Mouse (Mus musculus) midbrain, embryonic 13.5 days (tissue): ENCODE measurements around the gene Bicdl1. TPM values are rescaled to one million over a fixed set of nuclear protein-coding genes. Genes with fewer than 3 reads are reported as not detected.

Experiments
- ATAC-seq: fragments of 200-750 bp; cut with Nextera tagmentation; 2 replicates; pipeline ENCODE4 v1.8.0; 2017; ENCODE audit warnings: mild to moderate bottlenecking, moderate TSS enrichment, moderate library complexity
- H3K27ac ChIP-seq: fragments of 300-500 bp; sonication (generic); 2 replicates; pipeline ENCODE4 v1.5.1; 2015; ENCODE audit warnings: inconsistent platforms, mild to moderate bottlenecking, moderate library complexity
- H3K27me3 ChIP-seq: fragments of 300-500 bp; sonication (generic); 2 replicates; pipeline ENCODE4 v1.6.1; 2015; ENCODE audit warnings: mild to moderate bottlenecking, inconsistent platforms
- H3K36me3 ChIP-seq: fragments of 300-500 bp; sonication (generic); 2 replicates; pipeline ENCODE4 v1.6.1; 2015; ENCODE audit warnings: mild to moderate bottlenecking, inconsistent platforms
- H3K4me1 ChIP-seq: fragments of 300-500 bp; sonication (generic); replicated peaks from 2 replicates; pipeline ENCODE4 v1.6.1; 2015; ENCODE audit warnings: inconsistent platforms
- H3K4me2 ChIP-seq: fragments of 300-500 bp; sonication (generic); replicated peaks from 2 replicates; pipeline ENCODE4 v1.6.1; 2015; ENCODE audit warnings: moderate library complexity, mild to moderate bottlenecking, inconsistent platforms
- H3K4me3 ChIP-seq: fragments of 300-500 bp; sonication (generic); replicated peaks from 2 replicates; pipeline ENCODE4 v1.5.1; 2015; ENCODE audit warnings: mild to moderate bottlenecking, inconsistent platforms
- H3K9ac ChIP-seq: fragments of 300-500 bp; sonication (generic); replicated peaks from 2 replicates; pipeline ENCODE4 v1.6.1; 2015; ENCODE audit warnings: mild to moderate bottlenecking, inconsistent platforms
- H3K9me3 ChIP-seq: fragments of 300-500 bp; sonication (generic); 2 replicates; pipeline ENCODE4 v1.6.1; 2016; ENCODE audit warnings: mild to moderate bottlenecking, inconsistent platforms
- WGBS: fragments of 180-500 bp; shearing (Covaris S2); methylation state at CpG from one replicate; pipeline ENCODE4 v1.1.7; 2015; 5-methylcytosine and 5-hydroxymethylcytosine counted together
- polyA plus RNA-seq: library from polyadenylated mRNA; unstranded; fragments of >200 nt; fragmentation: Nextera tagmentation; extraction: Ambion mirVana; gene quantifications from 2 replicates; pipeline ENCODE4 v1.2.1, GENCODE M21; 2015

The Bicdl1 gene
- polyA plus RNA-seq, 1 experiment from 2014 or later: 28.7 TPM

GRCm38 (mm10) chr5:115662658-115663057 lies 68.8 kb downstream of the Bicdl1 start:
- Histone ChIP-seq H3K27ac (no peak overlapping the region), H3K4me2 (no peak overlapping the region), H3K4me1 (peaks cover 6% of the 10 kb centered on the region), H3K9ac (no peak overlapping the region), H3K9me3 (no peaks in the 10 kb centered on the region), H3K36me3 (peaks cover 26% of the 10 kb centered on the region), H3K27me3 (no peaks in the 10 kb centered on the region), H3K4me3 (no peak overlapping the region)
- no peak for ATAC-seq
- 82% methylated on average over 22 of the region's 22 CpGs for WGBS

- ATAC-seq: no peak
- Histone ChIP-seq H3K36me3 (peaks cover 25% of the 10 kb centered on the region), H3K4me2 (no peak overlapping the region), H3K4me3 (no peak overlapping the region), H3K9ac (no peak overlapping the region), H3K27me3 (no peaks in the 10 kb centered on the region), H3K4me1 (no peaks in the 10 kb centered on the region), H3K9me3 (no peaks in the 10 kb centered on the region), H3K27ac (no peak overlapping the region)
- 88% methylated on average over 6 of the region's 6 CpGs for WGBS
Observed at GRCm38 (mm10) chr5:115658352-115658751, 73.1 kb downstream of the Bicdl1 start.

- Histone ChIP-seq H3K9ac (no peak overlapping the region), H3K27ac (no peak overlapping the region), H3K36me3 (peaks cover 19% of the 10 kb centered on the region), H3K27me3 (no peaks in the 10 kb centered on the region), H3K9me3 (no peaks in the 10 kb centered on the region), H3K4me2 (no peak overlapping the region), H3K4me3 (no peak overlapping the region), H3K4me1 (peaks cover 6% of the 10 kb centered on the region)
- no peak for ATAC-seq
- 74% methylated on average over 1 of the region's 1 CpGs for WGBS
Observed at GRCm38 (mm10) chr5:115657234-115657633, 74.2 kb downstream of the Bicdl1 start.

- no peak for ATAC-seq
- 80% methylated on average over 6 of the region's 6 CpGs for WGBS
- Histone ChIP-seq H3K4me2 (no peak overlapping the region), H3K27ac (no peak overlapping the region), H3K4me3 (no peak overlapping the region), H3K4me1 (peaks cover 11% of the 10 kb centered on the region), H3K27me3 (no peaks in the 10 kb centered on the region), H3K9me3 (no peaks in the 10 kb centered on the region), H3K36me3 (peaks cover 17% of the 10 kb centered on the region), H3K9ac (no peak overlapping the region)
Observed at GRCm38 (mm10) chr5:115656677-115657076, 74.7 kb downstream of the Bicdl1 start.

- Histone ChIP-seq H3K36me3 (peaks cover 13% of the 10 kb centered on the region), H3K4me2 (no peak overlapping the region), H3K9ac (no peak overlapping the region), H3K9me3 (no peaks in the 10 kb centered on the region), H3K27me3 (no peaks in the 10 kb centered on the region), H3K4me1 (peaks cover 18% of the 10 kb centered on the region), H3K4me3 (no peak overlapping the region), H3K27ac (no peak overlapping the region)
- WGBS: 92% methylated on average over 12 of the region's 12 CpGs
- ATAC-seq: no peak
Observed at GRCm38 (mm10) chr5:115653776-115654175, 77.6 kb downstream of the Bicdl1 start.

GRCm38 (mm10) chr5:115652681-115653575 lies 78.5 kb downstream of the Bicdl1 start:
- 4% methylated on average over 35 of the region's 35 CpGs for WGBS
- H3K4me3 ChIP-seq: peak overlapping the region; percentile 44
- H3K4me2 ChIP-seq: peak overlapping the region; percentile 71
- H3K4me1 ChIP-seq: peaks cover 22% of the 10 kb centered on the region
- peak; percentile 100 for ATAC-seq
- peaks cover 21% of the 10 kb centered on the region for H3K36me3 ChIP-seq
- H3K27ac ChIP-seq: peak overlapping the region; percentile 83
- no peaks in the 10 kb centered on the region for H3K27me3 ChIP-seq
- peak overlapping the region; percentile 70 for H3K9ac ChIP-seq
- H3K9me3 ChIP-seq: no peaks in the 10 kb centered on the region

GRCm38 (mm10) chr5:115651821-115652220 lies 79.6 kb downstream of the Bicdl1 start:
- 89% methylated on average over 10 of the region's 10 CpGs for WGBS

GRCm38 (mm10) chr5:115650885-115651284 lies 80.5 kb downstream of the Bicdl1 start:
- Histone ChIP-seq H3K9me3 (no peaks in the 10 kb centered on the region), H3K4me3 (no peak overlapping the region), H3K4me2 (no peak overlapping the region), H3K9ac (no peak overlapping the region), H3K27ac (no peak overlapping the region), H3K27me3 (no peaks in the 10 kb centered on the region), H3K36me3 (peaks cover 41% of the 10 kb centered on the region), H3K4me1 (peaks cover 22% of the 10 kb centered on the region)
- 90% methylated on average over 10 of the region's 10 CpGs for WGBS
- ATAC-seq: no peak

More at GRCm38 (mm10) chr5:115651821-115652220, 79.6 kb downstream of the Bicdl1 start:
- Histone ChIP-seq H3K36me3 (peaks cover 32% of the 10 kb centered on the region), H3K4me3 (0 out of 2 replicates have a peak overlapping the region, but pooled peaks have one; percentile 44), H3K27me3 (no peaks in the 10 kb centered on the region), H3K4me2 (peak overlapping the region; percentile 71), H3K9me3 (no peaks in the 10 kb centered on the region), H3K27ac (no peak overlapping the region), H3K4me1 (peaks cover 22% of the 10 kb centered on the region), H3K9ac (peak overlapping the region; percentile 70)
- ATAC-seq: no peak

GRCm38 (mm10) chr5:115649699-115650098 lies 81.7 kb downstream of the Bicdl1 start:
- H3K9ac ChIP-seq: 0 out of 2 replicates have a peak overlapping the region, but pooled peaks have one; percentile 29
- WGBS: 89% methylated on average over 8 of the region's 8 CpGs
- H3K36me3 ChIP-seq: peaks cover 50% of the 10 kb centered on the region
- no peak overlapping the region for H3K4me3 ChIP-seq
- no peaks in the 10 kb centered on the region for H3K27me3 ChIP-seq
- H3K27ac ChIP-seq: no peak overlapping the region
- no peaks in the 10 kb centered on the region for H3K9me3 ChIP-seq
- no peak for ATAC-seq
- H3K4me2 ChIP-seq: no peak overlapping the region
- peaks cover 22% of the 10 kb centered on the region for H3K4me1 ChIP-seq

GRCm38 (mm10) chr5:115648876-115649275 lies 82.5 kb downstream of the Bicdl1 start:
- peaks cover 58% of the 10 kb centered on the region for H3K36me3 ChIP-seq
- peak overlapping the region; percentile 23; the same call in 1 of the 2 replicates for H3K9ac ChIP-seq
- H3K27me3 ChIP-seq: no peaks in the 10 kb centered on the region
- WGBS: 58% methylated on average over 3 of the region's 3 CpGs
- H3K4me1 ChIP-seq: peaks cover 22% of the 10 kb centered on the region
- no peaks in the 10 kb centered on the region for H3K9me3 ChIP-seq
- 0 out of 2 replicates have a peak overlapping the region, but pooled peaks have one; percentile 20 for H3K27ac ChIP-seq
- no peak overlapping the region for H3K4me2 ChIP-seq
- ATAC-seq: no peak
- no peak overlapping the region for H3K4me3 ChIP-seq

- no peak overlapping the region for H3K4me3 ChIP-seq
- H3K27ac ChIP-seq: no peak overlapping the region
- WGBS: 89% methylated on average over 9 of the region's 9 CpGs
- H3K9me3 ChIP-seq: no peaks in the 10 kb centered on the region
- no peaks in the 10 kb centered on the region for H3K27me3 ChIP-seq
- H3K9ac ChIP-seq: no peak overlapping the region
- H3K36me3 ChIP-seq: peaks cover 100% of the 10 kb centered on the region
- H3K4me2 ChIP-seq: no peak overlapping the region
- ATAC-seq: no peak
- H3K4me1 ChIP-seq: 0 out of 2 replicates have a peak, but pooled peaks cover 4% of the 10 kb centered on the region
Observed at GRCm38 (mm10) chr5:115644192-115644591, 87.2 kb downstream of the Bicdl1 start.

GRCm38 (mm10) chr5:115635536-115635935 lies 95.9 kb downstream of the Bicdl1 start:
- no peak for ATAC-seq
- H3K27me3 ChIP-seq: no peaks in the 10 kb centered on the region
- 0 out of 2 replicates have a peak overlapping the region, but pooled peaks have one; percentile 4 for H3K27ac ChIP-seq
- H3K36me3 ChIP-seq: peaks cover 32% of the 10 kb centered on the region
- 56% methylated on average over 6 of the region's 6 CpGs for WGBS
- no peaks in the 10 kb centered on the region for H3K9me3 ChIP-seq
- 0 out of 2 replicates have a peak overlapping the region, but pooled peaks have one; percentile 7 for H3K9ac ChIP-seq
- no peak overlapping the region for H3K4me2 ChIP-seq
- H3K4me1 ChIP-seq: peaks cover 51% of the 10 kb centered on the region
- H3K4me3 ChIP-seq: no peak overlapping the region
